Mouse (Mus musculus) embryo, embryonic 10 days (tissue): ENCODE measurements around the gene Galnt17.

Experiments
- DNase-seq: peaks from one replicate; pipeline ENCODE4 v3.0.0-alpha.2; 2015; ENCODE audit warnings: low spot score

The Galnt17 gene

DNA sequence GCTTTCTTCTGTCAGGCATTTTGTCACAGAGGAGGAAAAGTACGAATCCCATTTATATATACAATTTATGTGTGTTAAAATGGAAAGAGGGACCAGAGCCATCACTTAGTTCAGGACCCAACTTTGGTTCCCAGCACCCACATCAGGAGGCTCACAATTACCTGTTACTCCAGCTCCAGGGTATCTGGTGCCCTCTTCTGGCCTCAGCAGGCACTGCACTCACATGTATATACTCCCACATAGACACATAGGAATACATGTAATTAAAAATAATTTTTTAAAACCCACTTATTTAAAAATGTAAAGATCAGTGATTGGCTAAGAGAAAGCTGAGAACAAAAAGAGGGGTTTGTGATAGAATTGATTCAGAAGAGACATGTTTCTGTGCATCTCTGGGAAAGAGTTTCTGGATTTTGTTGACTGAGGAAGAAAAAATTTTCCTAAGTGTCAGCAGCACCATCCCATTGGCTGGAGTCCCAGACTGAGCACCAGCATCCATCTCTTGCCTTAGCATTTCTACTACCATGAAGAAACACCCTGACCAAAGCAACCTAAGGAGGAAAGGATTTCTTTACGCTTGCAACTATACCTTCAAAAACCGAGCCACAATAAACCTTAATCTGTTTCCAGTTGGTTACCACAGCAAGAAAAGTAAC lies 381.0 kb downstream of the Galnt17 start:
- DNase-seq: no peak

DNA sequence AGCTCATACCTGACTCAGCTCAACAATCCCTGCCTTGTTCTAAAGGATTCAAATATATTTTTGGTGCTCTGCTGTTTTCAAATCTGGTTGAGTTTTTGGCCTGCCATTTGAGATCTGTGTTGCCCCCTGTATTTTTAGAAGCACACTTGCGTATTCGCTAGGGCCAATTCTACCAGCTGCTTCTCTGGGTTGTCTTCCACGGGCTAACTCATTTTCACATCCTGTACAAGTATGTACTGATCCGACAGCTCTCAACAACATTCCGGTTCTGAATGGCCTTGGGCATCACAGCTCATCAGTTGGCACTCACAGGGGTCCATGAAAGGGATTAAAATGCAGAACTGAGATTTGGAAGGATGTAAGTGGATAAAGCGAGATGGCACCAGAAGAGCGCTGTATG lies 382.6 kb downstream of the Galnt17 start:
- DNase-seq: no peak

DNA sequence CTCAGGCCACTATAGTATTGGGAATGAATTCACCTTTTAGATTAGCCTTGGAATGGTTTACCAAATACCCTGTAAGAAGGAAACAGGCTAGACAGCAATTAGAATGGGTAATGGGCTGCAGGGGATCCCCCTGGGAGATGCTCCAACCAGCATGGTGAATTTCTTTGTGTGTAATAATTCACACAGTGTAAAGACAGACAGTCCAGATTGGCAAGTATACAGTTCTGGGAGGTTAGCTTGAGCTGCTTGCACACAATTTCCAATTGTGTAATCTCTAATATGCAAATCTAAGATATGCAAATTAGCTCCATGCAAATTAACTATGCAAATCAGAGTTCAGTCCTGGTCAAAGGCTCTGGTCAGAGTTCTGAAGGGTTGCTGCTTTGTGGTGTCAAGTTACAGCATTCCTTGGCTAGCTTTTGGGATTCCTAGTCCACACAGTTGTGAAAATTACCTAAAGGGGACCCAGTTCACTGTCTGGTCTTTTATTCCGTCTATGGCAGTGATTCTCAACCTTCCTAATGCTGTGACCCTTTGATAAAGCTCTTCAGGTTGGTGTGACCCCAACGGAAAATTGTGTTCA lies 384.0 kb downstream of the Galnt17 start:
- peak; percentile 44 for DNase-seq

DNA sequence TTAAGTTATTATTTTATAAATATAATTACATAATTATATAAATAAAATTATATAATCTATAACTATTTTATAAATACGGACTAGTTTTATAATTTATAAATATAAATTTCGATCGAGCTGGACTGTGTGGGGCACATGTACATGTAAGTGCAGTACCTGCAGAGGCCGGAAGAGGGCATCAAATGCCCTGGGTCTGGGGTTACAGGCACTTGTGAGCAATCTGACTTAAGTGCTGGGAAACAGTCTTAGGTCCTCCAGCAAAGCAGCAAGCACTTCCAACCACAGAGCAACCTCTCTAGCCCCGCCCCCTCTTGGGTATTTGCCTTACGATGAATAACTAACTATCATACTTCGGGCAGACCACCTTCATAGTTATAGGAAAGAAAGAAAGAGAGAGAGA lies 388.3 kb downstream of the Galnt17 start:
- DNase-seq: no peak

DNA sequence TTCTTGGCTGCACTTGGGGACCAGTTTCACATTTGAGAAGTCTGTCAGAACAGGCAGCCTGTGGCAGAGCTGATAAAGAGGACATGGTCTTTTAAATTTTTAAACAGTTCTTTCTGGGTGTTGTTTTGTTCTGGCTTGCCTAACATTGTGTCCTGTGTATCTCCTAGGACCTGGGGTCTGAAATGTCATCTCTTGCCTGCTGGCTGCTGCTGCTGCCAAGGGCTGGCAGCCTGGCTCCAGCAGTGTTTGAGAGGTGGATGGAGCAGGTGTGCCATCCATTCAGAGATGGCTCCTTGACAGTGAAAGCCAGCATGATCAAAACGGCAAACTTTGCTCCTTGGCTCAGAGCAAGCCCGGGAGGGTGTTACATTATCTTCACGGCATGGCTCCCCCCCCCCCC lies 393.7 kb downstream of the Galnt17 start:
- DNase-seq: no peak

DNA sequence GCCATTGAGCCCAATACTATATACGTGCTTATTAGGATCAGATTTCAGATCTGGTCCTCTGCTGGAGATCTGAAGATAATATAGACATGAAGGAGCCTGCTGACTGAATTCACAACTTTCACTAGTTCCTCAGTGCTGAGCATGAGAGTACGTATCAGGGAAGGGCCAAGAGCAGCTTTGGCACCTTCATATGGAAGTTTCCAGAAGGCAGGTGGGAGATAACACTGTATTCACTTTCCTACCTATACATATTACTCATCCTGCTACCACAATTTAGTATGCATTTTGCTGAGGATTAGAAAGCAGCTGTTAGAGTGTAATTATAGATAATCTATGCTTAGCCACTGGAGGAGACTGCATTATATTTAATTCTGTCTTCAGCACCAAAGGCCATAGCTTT lies 396.7 kb downstream of the Galnt17 start:
- DNase-seq: no peak

DNA sequence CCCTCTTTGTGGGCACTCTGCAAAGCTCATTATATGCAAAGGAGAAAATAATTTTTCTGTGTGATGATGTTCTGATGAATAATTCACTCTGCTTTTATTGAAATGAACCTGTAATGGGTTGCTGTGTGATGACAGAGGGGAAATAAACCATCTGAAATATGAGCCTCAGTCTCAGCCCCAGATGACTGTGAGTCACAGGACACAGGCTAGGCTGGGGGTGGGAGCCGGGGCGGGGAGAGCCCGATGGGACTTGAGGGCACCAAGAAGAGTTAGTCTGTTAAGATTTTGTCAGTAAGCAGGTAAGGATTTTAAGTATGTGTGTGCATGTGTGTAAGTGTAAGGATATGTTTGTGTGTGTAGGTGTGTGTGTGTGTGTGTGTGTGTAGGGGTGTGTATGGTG lies 406.6 kb downstream of the Galnt17 start:
- no peak for DNase-seq

DNA sequence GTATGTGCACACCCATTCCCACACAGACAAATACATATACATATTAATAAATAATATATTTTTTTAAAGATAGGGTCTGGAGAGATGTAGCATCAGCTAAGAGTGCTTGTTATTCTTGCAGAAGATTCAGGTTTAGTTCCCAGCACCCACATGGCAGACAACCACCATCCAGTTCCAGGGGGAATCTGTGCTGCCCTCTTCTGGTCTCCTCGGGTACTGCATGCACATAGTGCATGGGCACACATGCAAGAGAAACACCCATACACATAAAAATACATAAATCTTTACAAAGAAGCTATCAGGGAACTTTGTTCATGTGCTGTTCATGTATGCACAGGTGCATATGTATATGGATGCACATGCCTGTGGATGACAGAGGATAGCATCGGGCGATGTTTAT lies 412.3 kb downstream of the Galnt17 start:
- no peak for DNase-seq

DNA sequence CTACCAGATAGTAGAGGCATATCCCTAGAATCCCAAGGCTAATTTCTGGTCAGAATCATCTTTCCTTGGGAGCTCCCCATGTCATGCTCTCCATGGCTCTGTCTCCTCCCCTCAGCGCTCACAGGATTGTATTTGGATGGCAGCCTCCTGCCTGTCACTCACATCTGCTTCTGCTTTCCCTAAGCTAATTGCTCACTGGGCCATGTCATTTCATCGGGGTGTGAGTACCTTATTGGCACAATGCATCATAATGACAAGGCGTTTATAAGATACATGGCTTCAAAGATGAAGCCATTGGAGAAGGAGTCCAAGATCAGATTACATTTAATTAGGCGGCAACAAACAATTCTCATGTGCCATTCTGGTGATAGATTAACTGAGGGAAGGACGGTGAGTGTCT lies 416.6 kb downstream of the Galnt17 start:
- no peak for DNase-seq

DNA sequence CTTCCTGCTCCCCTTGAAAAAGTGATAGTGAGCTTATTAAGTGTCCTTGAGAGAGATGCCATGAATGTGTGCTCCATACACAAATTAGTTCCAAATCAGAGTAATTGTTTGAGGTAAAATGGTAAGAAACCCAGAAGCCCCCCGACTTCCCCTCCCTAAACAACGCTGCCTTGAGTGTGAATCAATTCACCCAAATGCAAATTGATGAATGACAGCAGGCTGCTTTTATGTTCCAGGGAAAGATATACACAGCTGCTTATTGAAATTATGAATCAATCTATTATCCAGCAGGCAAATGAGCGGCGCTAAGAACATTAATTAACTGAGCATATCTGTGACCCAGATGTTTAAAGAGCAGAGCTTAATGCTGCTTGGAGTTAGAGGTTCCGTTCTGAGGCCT lies 428.0 kb downstream of the Galnt17 start:
- DNase-seq: no peak

DNA sequence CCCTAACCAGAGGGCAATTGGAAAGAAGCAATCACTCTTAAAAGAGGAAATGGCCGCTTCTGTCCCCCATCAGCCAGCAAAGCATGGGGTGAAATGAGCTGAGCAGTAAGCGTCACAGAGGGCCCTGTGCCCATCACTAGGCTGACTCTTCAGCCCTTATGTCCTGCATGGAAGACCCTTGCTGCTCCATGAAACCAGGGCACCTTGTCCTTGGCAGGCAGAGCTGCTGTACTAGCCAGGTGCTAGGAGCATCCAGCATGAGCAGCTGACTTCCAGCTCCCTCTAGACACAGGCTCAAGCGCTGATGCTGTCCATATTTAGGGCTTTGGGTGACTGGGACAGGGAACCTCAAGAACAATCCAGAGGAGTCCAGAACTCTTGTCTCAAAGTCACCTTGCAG lies 432.9 kb downstream of the Galnt17 start:
- no peak for DNase-seq

DNA sequence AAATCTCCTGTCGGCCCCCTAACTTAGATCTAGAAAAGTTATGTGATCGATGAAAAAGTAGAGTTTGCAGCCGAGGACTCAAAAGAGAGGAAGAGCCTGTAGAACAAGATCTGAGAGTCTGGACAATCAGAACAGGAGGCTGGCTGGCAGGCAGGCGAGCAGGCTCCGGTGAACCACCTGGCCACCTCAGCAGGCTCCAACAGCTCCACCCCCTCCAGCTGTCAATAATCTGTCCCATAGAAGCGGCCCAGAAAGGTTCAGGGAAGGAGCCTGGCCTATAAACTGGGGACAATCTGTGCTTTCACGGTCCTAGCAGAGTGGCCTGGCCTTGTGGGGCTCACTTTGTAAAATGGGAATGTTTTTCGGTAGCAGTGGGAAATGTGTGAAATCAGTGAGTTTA lies 437.2 kb downstream of the Galnt17 start:
- DNase-seq: no peak

DNA sequence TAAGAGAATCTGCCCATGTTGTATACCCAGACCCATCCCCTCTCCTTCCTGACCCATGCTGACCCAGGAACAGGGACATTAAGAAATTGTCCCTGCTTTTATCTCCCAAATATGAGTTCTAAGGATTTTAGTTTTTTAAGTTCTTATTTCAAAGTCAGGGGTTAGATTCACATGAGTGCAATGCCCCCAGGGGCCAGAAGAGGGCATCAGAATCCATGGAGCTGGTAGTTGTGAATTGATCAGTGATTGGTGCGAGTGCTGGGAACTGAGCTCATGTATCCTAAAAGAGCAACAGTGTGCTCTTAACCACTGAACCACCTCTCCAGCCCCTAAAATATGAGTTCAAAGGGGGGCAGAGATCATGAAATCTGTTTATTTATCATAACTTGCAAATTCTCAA lies 438.4 kb downstream of the Galnt17 start:
- no peak for DNase-seq

DNA sequence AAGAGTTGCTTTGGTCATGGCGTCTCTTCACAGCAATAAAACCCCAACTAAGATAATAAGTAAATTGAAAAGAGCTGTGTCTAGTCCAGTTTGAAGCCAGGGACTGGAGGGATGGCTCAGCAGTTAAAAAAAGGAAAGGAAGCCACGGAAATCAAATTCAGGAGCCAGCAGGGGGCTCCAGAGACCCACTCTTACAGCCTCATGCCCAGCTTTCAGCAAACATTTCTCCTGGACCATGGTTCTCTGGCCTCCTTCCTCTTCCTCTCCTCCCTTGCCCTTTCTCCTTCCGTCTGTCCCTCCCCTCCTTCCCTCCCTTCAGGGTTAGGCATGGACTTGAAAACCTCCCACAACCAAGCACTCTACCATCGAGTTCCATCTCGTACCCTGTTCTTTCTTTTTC lies 446.0 kb downstream of the Galnt17 start:
- DNase-seq: peak; percentile 41

DNA sequence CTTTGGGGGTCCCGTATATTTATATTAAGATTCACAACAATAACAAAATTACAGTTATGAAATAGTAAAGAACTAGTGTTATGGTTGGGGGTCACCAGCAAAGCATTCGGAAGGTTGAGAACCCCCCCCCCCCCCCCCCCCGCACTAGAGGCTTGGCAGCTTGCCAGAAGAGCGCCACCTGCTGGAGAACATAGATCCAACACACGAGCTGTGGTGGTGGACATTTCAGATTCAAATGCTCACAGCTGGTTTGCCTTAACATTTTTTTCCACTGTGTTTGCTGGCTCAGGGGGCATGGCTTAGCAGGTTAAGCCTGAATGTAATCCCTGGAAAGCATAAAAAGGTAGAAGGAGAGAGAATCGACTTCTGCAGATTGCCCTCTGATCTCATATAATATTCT lies 448.6 kb downstream of the Galnt17 start:
- DNase-seq: peak; percentile 34

DNA sequence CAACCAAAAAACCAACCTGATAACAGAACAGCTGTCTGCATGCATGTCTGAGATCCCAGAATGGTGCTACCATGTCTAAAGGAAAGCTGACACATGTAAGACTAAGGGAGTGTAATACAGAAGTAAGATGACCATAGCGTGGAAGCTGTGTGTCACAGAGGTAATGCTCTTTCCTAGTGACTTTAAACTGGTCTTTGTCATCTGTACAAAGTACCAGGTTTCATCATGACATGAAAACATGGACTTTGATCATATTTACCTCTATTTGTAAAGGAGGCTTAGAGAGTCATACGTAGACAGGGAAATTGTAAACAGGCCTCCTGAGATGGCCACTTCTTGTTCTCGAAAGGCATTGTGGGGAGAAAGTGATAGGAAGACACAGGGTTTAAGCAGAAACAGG lies 449.6 kb downstream of the Galnt17 start:
- no peak for DNase-seq

DNA sequence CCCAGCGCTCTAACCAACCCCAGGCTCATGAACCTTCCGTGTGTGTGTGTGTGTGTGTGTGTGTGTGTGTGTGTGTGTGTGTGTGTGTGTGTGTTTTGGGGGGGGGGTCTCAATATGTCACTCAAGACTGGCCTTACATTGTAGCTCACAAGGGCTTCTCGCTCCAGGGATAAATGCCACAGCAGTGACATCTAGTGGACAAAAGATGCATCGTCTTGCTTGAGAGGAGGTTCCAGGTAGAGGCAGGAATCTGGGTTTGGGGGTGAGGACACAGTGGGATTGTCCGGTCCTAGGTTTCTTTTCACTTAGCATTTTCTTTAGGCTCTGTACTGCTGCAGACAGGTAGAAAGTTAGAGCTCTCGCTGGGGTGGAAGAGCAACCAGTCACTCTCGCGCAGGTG lies 450.1 kb downstream of the Galnt17 start:
- peak; percentile 80 for DNase-seq

DNA sequence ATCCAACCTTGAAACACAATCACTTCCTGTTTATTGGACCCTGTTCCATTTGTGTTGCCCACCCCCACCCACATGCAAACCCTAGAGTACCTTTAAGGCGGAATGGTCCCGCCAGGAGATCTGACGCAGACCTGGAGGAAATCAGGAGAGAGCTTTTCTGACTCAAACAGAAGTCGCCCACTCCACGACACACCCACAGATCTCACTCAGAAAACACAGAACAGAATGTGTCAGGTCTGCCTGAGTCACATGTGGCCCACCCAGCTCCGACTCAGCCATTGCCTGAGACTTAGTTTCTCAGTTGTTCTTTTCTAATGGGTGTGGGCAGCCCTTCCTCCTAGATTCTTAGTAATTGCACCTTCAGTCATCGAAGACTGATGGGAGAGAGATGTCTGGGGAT lies 453.9 kb downstream of the Galnt17 start:
- no peak for DNase-seq

DNA sequence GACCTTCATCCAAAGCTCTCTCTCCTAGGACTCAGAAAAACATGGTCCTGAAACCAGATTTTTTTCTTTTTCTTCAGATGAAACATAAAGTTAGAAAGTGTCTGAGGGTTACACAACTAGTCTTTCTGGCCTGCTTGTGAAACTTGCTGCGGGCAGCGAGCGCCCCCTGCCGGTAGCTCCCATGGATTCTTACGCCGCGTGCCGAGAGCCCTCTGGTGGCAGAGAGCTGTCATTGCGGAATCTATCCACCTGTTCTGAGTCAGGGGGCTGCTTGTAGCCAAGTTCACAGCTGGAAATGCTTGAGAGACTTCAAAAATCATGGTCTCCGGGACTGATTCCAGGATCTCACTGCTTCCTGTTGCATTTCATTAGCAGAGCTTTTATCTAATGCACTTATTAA lies 454.9 kb downstream of the Galnt17 start:
- peak; percentile 91 for DNase-seq

DNA sequence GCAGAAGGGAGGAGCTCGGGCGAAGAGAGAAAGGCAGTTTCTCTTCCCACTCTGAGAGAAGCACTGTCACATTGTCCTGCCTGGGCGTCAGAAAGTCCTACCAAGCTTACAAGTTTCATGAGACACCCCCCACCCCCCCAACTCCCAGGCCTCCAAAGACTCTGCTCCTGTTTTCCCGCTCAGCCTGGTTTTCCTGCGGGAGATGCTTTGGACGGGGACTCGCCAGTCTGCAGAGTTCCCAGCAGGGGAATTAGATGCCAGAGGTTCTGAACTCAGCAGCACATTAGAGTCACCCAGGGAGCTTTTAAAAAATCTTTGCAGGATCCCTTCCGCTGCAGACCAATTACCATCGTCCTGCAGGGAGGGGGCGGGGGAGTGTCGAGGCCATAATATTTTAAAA lies 456.1 kb downstream of the Galnt17 start:
- peak; percentile 18 for DNase-seq

DNA sequence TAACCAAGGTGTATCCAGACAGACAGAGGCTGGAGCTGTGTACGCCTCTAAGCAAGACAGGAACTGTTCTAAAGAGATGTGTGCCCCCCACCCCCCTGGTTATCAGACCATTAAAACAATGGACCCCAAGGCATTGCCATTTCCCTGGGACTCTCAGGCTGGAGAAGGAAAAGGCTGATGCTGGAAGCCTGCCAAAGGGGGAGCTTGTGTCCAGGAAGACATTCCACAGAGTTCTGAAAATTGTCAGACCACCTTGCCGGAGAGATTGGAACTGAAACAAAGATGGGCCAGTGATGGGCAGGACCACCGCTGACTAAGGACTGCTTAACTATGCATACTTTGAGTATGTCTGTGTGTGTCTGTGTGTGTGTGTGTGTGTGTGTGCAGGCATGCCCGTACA lies 458.7 kb downstream of the Galnt17 start:
- no peak for DNase-seq

DNA sequence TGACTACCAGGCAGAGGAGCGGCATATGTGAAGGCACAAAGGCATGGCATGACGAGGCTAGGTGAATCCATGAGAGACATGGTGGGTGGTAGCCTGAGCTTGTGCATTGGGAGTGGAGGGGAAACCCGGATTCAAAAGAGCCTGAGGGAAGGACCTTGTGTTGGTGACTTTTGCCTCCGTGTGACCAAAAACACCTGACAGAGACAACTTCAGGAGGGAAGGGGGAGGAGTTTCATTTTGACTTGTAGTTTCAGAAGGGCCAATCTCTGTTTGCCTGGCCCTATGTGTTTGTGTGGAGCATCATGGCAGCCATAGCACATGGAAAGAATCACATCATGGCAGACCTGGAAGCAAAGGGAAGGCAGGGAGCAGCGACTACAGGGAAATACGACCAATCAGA lies 459.7 kb downstream of the Galnt17 start:
- no peak for DNase-seq

DNA sequence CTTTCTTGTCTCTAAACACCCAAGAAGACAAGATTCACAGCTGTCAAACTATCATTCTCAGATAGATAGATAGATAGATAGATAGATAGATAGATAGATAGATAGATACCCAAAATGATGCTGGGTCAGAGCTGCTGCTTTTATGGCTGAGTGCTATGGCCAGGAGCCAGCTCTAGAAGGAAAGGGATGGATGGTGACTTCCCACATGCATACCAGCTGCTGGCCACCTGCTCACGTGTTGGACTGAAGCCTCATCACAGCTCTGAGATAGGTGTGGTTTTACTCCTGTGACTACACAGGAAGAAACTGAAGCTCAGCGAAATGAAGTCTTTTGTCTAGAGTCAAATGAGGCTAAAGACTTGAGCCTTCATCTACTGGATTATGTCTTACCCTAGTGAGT lies 482.5 kb downstream of the Galnt17 start:
- DNase-seq: no peak
